Mouse (Mus musculus) retina, postnatal 1 day (tissue): Measurements from ENCODE around the gene Armh3.

Experiments
- DNase-seq: peaks from one replicate; pipeline ENCODE4 v3.0.0-alpha.2; 2012

The Armh3 gene

DNA sequence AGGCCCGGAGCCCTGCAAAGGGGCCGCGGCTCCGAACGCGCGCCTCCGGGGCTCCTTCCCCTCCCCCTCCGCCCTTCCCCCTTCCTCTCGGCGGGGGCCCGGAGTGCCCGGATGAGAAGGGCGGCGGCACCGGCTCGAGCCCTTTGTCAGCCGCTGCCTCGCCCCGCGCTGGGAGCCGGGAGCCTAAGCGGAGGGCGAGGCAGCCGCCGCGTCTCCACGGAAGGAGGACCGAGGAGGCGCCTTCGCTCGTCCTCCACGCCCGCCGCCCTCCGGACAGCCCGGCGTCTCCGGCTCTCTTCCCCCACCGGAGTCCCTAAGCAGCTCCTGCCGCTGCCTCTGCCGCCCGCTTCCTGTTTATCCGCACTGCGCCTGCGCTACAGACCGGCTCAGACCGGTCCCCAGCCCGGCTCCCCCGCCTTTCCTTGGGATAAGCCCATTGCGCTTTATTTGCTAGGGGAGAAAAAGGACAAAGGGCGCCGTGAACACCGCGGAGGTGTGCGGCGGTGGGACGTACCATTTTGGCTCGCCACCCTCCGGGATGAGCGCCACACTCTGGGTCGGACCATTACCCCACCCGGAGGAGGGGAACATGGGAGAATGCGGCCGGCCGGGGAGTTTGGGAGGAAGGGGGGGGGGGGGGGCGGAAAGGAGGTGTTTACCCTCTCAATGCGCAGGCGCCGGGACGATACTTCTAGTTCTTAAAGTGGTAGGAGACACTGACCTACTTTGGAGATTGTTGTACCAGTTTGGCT, 214.9 kb downstream of the Armh3 start, which contains the start of gene Mgea5:
TSS of gene Mgea5 (minus strand) at position 657 of the 752 bp plus-strand sequence.
- DNase-seq, result peak; percentile 100

DNA sequence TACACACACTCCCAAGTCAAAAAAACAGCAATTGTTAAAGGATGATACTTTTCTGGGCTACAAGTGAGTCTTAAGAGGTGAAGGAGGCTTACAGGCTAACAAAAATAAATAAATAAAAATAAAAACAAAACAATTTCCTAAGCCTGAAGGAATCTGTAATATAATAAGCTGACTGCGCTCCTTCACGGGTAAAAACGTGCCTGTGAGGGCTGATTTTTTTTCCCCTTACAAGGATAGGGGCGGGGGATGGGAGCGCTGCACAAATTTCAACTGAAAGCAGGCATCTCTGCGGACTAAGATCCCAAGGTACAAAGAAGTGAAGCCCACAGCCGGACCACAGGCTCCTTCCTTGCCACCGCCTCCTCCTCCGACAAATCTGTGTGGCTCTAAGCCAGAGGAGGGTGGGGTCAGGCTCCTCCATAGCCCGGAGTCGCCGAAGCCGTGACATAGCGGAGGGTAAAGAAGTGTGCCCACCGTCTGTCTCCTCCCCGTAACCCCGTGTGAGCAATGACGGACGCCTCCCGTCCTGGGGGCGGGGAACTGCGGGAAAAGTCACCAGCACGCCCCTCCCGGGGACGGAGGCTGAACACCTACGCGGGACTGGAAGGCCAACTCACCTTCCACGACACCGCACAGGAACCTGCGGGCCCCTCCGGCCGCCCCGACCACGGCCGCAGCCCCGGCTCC, 215.8 kb downstream of the Armh3 start:
- DNase-seq, result peak; percentile 79

DNA sequence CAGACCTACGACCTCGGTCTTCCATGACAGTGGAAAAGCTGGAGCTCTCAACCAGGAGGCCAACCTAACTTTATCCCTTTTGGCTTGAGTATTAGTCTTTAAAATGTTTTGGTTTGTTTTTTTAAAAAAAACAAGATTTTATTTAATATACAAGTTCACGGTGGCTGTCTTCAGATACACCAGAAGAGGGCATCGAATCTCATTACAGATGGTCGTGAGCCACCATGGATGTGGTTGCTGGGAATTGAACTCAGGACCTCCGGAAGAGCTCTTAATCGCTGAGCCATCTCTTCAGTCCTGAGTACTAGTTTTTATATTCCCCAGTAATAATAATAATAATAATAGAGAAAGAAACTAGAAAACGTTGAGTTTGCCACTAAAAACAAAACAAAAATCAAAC, 216.6 kb downstream of the Armh3 start:
- DNase-seq, result no peak

DNA sequence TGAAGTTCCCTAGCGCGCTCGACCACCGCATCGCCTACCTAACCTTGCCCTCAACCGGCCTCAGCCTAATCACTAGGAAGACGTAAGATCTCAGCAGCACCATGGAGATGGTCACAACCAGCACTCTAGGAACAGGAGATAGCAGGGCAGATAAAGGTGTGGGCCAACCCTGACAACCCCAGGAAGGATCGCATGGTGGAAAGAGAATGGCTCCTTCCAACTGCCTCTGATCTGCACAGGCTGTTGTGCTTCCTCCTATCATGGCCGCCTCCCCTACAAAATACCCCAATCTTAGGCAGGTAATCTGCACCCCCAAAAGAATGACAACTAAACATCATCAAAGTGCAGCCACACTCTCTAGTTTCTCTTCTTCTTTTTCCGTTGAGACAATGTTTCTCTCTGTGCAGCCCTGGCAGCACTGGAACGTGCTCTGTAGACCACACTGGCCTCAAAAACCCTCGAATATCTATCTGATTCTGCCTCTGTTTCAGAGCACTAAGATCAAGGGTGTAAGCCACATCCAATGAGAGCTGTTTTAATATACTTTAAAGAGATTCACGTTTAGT, 217.9 kb downstream of the Armh3 start:
- DNase-seq, result no peak

DNA sequence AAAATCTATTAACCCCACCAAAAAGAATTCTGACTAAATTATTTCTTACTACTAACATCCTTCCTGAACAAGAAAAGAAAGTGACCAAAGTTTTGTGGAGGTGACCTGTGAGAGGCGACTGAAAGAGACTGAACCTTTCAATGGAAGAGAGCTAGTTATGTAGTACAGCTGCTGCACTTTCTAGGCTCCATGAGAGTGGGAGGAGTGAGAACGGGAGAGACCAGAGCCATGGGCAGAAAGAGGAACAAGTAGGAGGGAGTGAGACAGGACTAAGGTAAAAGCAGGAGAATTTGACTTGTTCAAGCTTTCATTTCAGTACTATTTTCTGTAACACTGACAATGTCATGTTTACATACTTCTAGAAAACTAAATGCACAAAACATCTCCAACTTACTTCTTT, 222.8 kb downstream of the Armh3 start:
- DNase-seq, result no peak

DNA sequence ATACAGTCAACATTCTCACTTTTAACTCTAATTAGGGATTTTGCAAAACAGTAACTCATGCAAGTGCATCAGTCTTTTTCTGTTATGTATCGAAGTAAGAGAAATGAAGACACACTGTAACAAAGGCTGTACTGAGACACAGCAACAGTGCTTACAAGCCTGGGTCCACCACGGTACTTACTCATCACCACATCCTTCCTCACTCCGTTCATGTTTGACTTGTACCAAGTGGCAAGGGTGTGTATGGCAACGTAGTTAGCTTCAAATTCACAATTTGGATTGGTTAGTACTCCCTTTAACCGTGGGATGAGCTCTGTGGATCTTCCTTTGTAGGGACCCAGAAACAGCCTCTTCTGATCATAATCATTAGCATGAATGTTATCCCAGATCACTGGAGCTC, 226.8 kb downstream of the Armh3 start:
- no peak for DNase-seq
